Mouse (Mus musculus): ENCODE measurements around the gene Timm50. TPM values are rescaled to one million over a fixed set of nuclear protein-coding genes. Genes with fewer than 3 reads are reported as not detected.

The Timm50 gene
- polyA plus RNA-seq, 1 experiment from 2014 or later = 144 TPM

DNA sequence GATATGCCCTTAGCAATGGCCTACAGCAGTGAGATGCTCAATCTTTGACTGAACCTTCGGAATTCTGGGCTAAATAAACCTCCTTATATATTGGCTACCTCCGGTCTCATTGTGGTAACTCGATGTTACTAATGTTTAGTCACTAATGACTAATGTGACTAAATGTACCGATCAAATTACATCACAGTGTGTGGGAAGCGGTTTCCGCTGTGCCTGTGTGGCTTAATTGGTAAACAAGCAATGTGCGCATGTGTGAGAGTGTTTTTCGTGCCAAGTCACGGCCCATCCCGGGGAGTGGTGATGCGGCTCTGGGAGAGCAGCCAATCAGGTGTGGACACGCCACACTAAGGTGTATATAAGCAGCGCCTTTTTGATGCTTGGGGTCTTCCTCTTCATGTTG, 46.5 kb downstream of the Timm50 start:
- no peak for ATAC-seq (ENCODE audit: low FRiP score, low read depth)
- 86% methylated on average over 13 of the region's 13 CpGs for WGBS
- H3K36me3 ChIP-seq = peaks cover 11% of the 10 kb centered on the region

DNA sequence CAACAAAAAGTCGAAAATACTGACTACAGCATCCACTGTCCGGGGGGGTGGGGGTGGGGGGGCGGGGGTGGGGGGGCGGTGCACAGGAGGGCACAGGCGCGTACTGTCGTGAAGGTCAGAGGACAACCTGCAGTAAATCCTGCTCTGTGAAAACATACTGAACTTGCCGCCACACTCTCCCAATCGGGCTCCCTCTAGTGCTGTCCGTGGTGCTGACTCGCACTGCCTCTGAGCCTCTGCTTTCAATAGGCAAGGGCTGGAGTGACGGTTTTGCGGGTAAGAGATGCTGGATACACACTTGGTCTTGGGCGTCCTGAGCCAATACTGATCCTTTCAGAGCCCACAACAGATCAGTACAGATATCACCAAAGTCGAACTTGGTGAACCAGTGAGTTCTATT, 48.1 kb downstream of the Timm50 start:
- WGBS = 3% methylated on average over 15 of the region's 15 CpGs
- no peaks in the 10 kb centered on the region for H3K27me3 ChIP-seq
- no peaks in the 10 kb centered on the region for H3K9me3 ChIP-seq
- H3K9ac ChIP-seq = no peak overlapping the region
- no peaks in the 10 kb centered on the region for H3K36me3 ChIP-seq
- ATAC-seq (ENCODE audit: low FRiP score, low read depth) = no peak; the same call in 1 of the 2 replicates
- H3K4me2 ChIP-seq (replicated peaks) = no peak overlapping the region
- H3K27ac ChIP-seq = no peak overlapping the region
- peaks cover 5% of the 10 kb centered on the region for H3K4me1 ChIP-seq
- no peak overlapping the region for H3K4me3 ChIP-seq

More for the DNA sequence above, 46.5 kb downstream of the Timm50 start:
- H3K9me3 ChIP-seq = no peaks in the 10 kb centered on the region
- H3K27me3 ChIP-seq = no peaks in the 10 kb centered on the region
- no peak overlapping the region for H3K4me3 ChIP-seq
- no peak overlapping the region for H3K27ac ChIP-seq
- no peak overlapping the region for H3K9ac ChIP-seq
- H3K4me2 ChIP-seq (replicated peaks) = no peak overlapping the region
- H3K4me1 ChIP-seq = peaks cover 12% of the 10 kb centered on the region

DNA sequence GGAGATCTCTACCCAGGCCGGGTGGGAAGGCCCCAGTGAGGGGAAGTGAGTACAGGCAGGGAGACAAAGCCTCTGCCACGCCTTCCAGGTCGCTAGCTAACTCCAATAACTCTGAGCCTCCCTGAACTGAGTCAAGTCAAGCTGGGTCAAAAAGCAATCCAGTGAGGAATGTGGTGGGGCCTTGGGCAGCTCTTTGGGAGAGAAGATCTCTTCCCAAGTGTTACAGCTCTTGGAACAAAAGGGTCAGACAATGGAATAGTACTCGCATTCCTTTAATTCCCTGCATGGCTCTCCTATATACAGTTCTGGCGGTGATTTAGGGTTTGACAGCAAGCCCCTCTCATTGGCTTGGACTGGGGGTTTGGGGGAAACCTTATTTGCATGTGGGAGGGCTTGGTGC, 49.0 kb downstream of the Timm50 start:
- 39% methylated on average over 5 of the region's 5 CpGs for WGBS
- H3K27ac ChIP-seq = no peak overlapping the region
- H3K27me3 ChIP-seq = no peaks in the 10 kb centered on the region
- H3K4me2 ChIP-seq (replicated peaks) = no peak overlapping the region
- no peaks in the 10 kb centered on the region for H3K9me3 ChIP-seq
- no peak overlapping the region for H3K4me3 ChIP-seq
- H3K9ac ChIP-seq = no peak overlapping the region
- no peaks in the 10 kb centered on the region for H3K4me1 ChIP-seq
- H3K36me3 ChIP-seq = no peaks in the 10 kb centered on the region
- ATAC-seq (ENCODE audit: low FRiP score, low read depth) = no peak

Other genes starting within 250 kb of the Timm50 start
- 0.37 and 0.74 TPM in 2 replicates for gene Fcgbp, start 240.8 kb downstream of the Timm50 start, polyA plus RNA-seq (2015; fragmentation: Nextera tagmentation; extraction: Ambion mirVana)
- 0.03 TPM in 1 of 2 replicates, not detected in the other for gene 9530053A07Rik, start 182.6 kb downstream of the Timm50 start, polyA plus RNA-seq (2015; fragmentation: Nextera tagmentation; extraction: Ambion mirVana)
- gene Fbl, start 142.4 kb downstream of the Timm50 start, polyA plus RNA-seq (2015; fragmentation: Nextera tagmentation; extraction: Ambion mirVana) = 142 and 151 TPM in 2 replicates
- gene Dyrk1b, start 132.6 kb downstream of the Timm50 start, polyA plus RNA-seq (2015; fragmentation: Nextera tagmentation; extraction: Ambion mirVana) = 15.0 and 16.0 TPM in 2 replicates
- gene Eid2, start 44.2 kb downstream of the Timm50 start, polyA plus RNA-seq (2015; fragmentation: Nextera tagmentation; extraction: Ambion mirVana) = 2.5 and 4.4 TPM in 2 replicates
- gene Eid2b, start 34.3 kb downstream of the Timm50 start, polyA plus RNA-seq (2015; fragmentation: Nextera tagmentation; extraction: Ambion mirVana) = 16.6 TPM in 2 replicates
- 0.20 and 0.48 TPM in 2 replicates for gene Selenov, start 20.9 kb downstream of the Timm50 start, polyA plus RNA-seq (2015; fragmentation: Nextera tagmentation; extraction: Ambion mirVana)
- gene Dll3, start 9.8 kb downstream of the Timm50 start, polyA plus RNA-seq (2015; fragmentation: Nextera tagmentation; extraction: Ambion mirVana) = 1.3 and 1.4 TPM in 2 replicates
- 98.8 and 106 TPM in 2 replicates for gene Supt5, start 26.7 kb upstream of the Timm50 start, polyA plus RNA-seq (2015; fragmentation: Nextera tagmentation; extraction: Ambion mirVana)
- 908 and 932 TPM in 2 replicates for gene Rps16, start 38.6 kb upstream of the Timm50 start, polyA plus RNA-seq (2015; fragmentation: Nextera tagmentation; extraction: Ambion mirVana)
- 89.5 and 98.3 TPM in 2 replicates for gene Plekhg2, start 60.5 kb upstream of the Timm50 start, polyA plus RNA-seq (2015; fragmentation: Nextera tagmentation; extraction: Ambion mirVana)
- gene Zfp36, start 68.2 kb upstream of the Timm50 start, polyA plus RNA-seq (2015; fragmentation: Nextera tagmentation; extraction: Ambion mirVana) = 8.9 and 10.3 TPM in 2 replicates
- 47.9 and 55.0 TPM in 2 replicates for gene Med29, start 80.6 kb upstream of the Timm50 start, polyA plus RNA-seq (2015; fragmentation: Nextera tagmentation; extraction: Ambion mirVana)
- 77.9 and 89.5 TPM in 2 replicates for gene Paf1, start 80.9 kb upstream of the Timm50 start, polyA plus RNA-seq (2015; fragmentation: Nextera tagmentation; extraction: Ambion mirVana)
- gene Gmfg, start 125.4 kb upstream of the Timm50 start, polyA plus RNA-seq (2015; fragmentation: Nextera tagmentation; extraction: Ambion mirVana) = 7.8 and 8.6 TPM in 2 replicates
- 4.1 and 5.0 TPM in 2 replicates for gene Lrfn1, start 139.9 kb upstream of the Timm50 start, polyA plus RNA-seq (2015; fragmentation: Nextera tagmentation; extraction: Ambion mirVana)
- gene Ifnl2, start 198.4 kb upstream of the Timm50 start, polyA plus RNA-seq (2015; fragmentation: Nextera tagmentation; extraction: Ambion mirVana) = not detected in 2 replicates
- not detected in 2 replicates for gene Ifnl3, start 210.8 kb upstream of the Timm50 start, polyA plus RNA-seq (2015; fragmentation: Nextera tagmentation; extraction: Ambion mirVana)
- gene Sycn, start 228.8 kb upstream of the Timm50 start, polyA plus RNA-seq (2015; fragmentation: Nextera tagmentation; extraction: Ambion mirVana) = not detected in 2 replicates
- gene Nccrp1, start 235.2 kb upstream of the Timm50 start, polyA plus RNA-seq (2015; fragmentation: Nextera tagmentation; extraction: Ambion mirVana) = not detected in 2 replicates